Mouse (Mus musculus) heart, embryonic 14.5 days (tissue): ENCODE data around the gene Lpcat2. TPM values are rescaled to one million over a fixed set of nuclear protein-coding genes. Genes with fewer than 3 reads are reported as not detected.
A peak's percentile ranks its signal among the peaks of the same experiment; 100 is the strongest.

Experiments used
- ATAC-seq: fragments of 200-750 bp; cut with Nextera tagmentation; 2 replicates; pipeline ENCODE4 v1.8.0; 2017; ENCODE audit warnings: low read depth, moderate TSS enrichment; ENCODE audit not compliant: insufficient number of reproducible peaks, insufficient read depth, low FRiP score
- H3K27ac ChIP-seq, 2 experiments: fragments of 200-500 bp in 1 of 2; fragments of 300-500 bp in 1 of 2; sonication (generic) in 1 of 2; replicated peaks in 1 of 2; 2 replicates each; pipeline ENCODE4 v1.5.1; 2012 to 2014; ENCODE audit warnings: low read depth in 2 of 2, low read length in 2 of 2, control low read depth in 1 of 2, mild to moderate bottlenecking in 1 of 2, mixed read lengths in 1 of 2; ENCODE audit not compliant: control insufficient read depth in 1 of 2, insufficient read depth in 1 of 2
- H3K27me3 ChIP-seq: fragments of 300-500 bp; sonication (generic); 2 replicates; pipeline ENCODE4 v1.6.1; 2014; ENCODE audit warnings: mild to moderate bottlenecking, low read length, control low read depth; ENCODE audit not compliant: control insufficient read depth, insufficient read depth
- H3K36me3 ChIP-seq: fragments of 300-500 bp; sonication (generic); 2 replicates; pipeline ENCODE4 v1.6.1; 2014; ENCODE audit warnings: mild to moderate bottlenecking, control low read depth, low read length, mixed read lengths; ENCODE audit not compliant: control insufficient read depth, insufficient read depth
- H3K4me1 ChIP-seq, 2 experiments: fragments of 200-500 bp in 1 of 2; fragments of 300-500 bp in 1 of 2; sonication (generic) in 1 of 2; 2 replicates each; pipeline ENCODE4 v1.6.1; 2012 to 2014; ENCODE audit warnings: low read length in 2 of 2, control low read depth in 1 of 2, mixed read lengths in 1 of 2; ENCODE audit not compliant: control insufficient read depth in 2 of 2, insufficient read depth in 2 of 2
- H3K4me2 ChIP-seq: fragments of 300-500 bp; sonication (generic); 2 replicates; pipeline ENCODE4 v1.6.1; 2014; ENCODE audit warnings: mild to moderate bottlenecking, low read length
- H3K4me3 ChIP-seq, 2 experiments: fragments of 200-500 bp in 1 of 2; fragments of 300-500 bp in 1 of 2; sonication (generic) in 1 of 2; 2 replicates each; pipeline ENCODE4 v1.5.1; 2012 to 2014; ENCODE audit warnings: low read length in 2 of 2, mild to moderate bottlenecking in 2 of 2, control low read depth in 1 of 2, low read depth in 1 of 2, moderate library complexity in 1 of 2; ENCODE audit not compliant: control insufficient read depth in 1 of 2, insufficient read depth in 1 of 2
- H3K9ac ChIP-seq: fragments of 300-500 bp; sonication (generic); 2 replicates; pipeline ENCODE4 v1.6.1; 2014; ENCODE audit warnings: mild to moderate bottlenecking, low read length
- H3K9me3 ChIP-seq: fragments of 300-500 bp; sonication (generic); 2 replicates; pipeline ENCODE4 v1.6.1; 2016; ENCODE audit warnings: low read length, control low read depth; ENCODE audit not compliant: control insufficient read depth
- WGBS: fragments of 180-500 bp; shearing (Covaris S2); extraction: QIAGEN DNeasy Blood & Tissue Kit; methylation state at CpG from one replicate; pipeline ENCODE4 v1.1.7; 2014; 5-methylcytosine and 5-hydroxymethylcytosine counted together
- microRNA-seq: library from miRNA; unstranded; fragments of <30 nt; microRNA quantifications from one replicate; pipeline ENCODE4, GENCODE M21; 2016
- polyA plus RNA-seq: library from polyadenylated mRNA; unstranded; fragments of >200 nt; fragmentation: Nextera tagmentation; extraction: Ambion mirVana; gene quantifications from 2 replicates; pipeline ENCODE4 v1.2.1, GENCODE M21; 2014

Gene Lpcat2
- polyA plus RNA-seq, 1 experiment from 2014 or later: 5.0 TPM

DNA sequence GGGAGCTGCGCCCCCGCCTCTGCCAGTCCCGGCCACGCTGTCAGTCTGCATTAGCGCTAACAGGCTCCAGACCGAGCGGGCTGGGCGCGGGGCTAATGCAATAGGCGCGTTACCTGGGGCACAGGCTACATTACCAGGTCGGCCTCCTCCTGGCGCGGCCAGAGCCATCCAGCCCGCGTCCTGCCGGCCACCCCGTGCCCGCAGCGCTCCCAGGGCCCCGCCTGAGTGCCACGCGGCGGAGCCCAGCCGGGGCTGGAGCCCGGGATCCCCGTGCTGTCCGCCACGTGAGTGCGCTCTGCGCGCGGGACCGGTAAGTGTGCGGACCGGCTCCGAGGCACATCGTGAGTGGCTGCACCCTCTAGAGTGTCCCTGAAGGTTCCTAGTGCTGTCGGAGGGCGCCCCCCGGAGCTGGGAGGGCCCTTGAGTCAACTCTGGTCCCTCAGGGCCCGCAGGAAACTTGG is 105.3 kb downstream of the Lpcat2 start:
- no peaks in the 10 kb centered on the region for H3K9me3 ChIP-seq
- peak overlapping the region; percentile 56; the same call in 1 of the 2 replicates for H3K9ac ChIP-seq
- H3K36me3 ChIP-seq: no peaks in the 10 kb centered on the region
- H3K4me2 ChIP-seq: peak overlapping the region; percentile 78
- H3K27ac ChIP-seq: no peak overlapping the region
- peaks cover 56% of the 10 kb centered on the region for H3K27me3 ChIP-seq
- no peak; the same call in 1 of the 2 replicates for ATAC-seq
- peak overlapping the region; percentile 41 to 43 for H3K4me3 ChIP-seq
- peaks cover 0 to 7% of the 10 kb centered on the region in 2 experiments; a peak in 3 of 4 replicates for H3K4me1 ChIP-seq
- WGBS: under 1% methylated on average over 38 of the region's 42 CpGs

DNA sequence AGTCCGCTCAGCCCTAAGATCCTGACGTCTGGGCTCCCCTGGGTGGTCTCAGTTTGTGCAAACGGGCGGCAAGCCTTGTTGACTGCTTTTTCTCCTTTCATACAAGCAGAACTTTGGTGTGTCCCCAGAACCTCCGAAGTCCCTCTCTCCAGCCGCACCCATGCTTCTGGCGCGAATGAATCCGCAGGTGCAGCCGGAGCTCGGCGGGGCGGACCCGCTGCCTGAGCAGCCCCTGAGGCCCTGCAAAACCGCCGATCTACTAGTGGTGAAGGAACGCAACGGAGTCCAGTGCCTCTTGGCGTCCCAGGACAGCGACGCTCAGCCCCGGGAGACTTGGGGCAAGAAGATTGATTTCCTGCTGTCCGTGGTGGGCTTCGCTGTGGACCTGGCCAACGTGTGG is 105.9 kb downstream of the Lpcat2 start:
- H3K27ac ChIP-seq: no peak overlapping the region
- H3K4me2 ChIP-seq: peak overlapping the region; percentile 78
- no peak for ATAC-seq
- H3K9ac ChIP-seq: no peak overlapping the region
- H3K4me3 ChIP-seq: peak overlapping the region in 1 of 2 experiments; percentile 43; a peak in 2 of 4 replicates
- no peaks in the 10 kb centered on the region for H3K9me3 ChIP-seq
- 2% methylated on average over 25 of the region's 25 CpGs for WGBS
- no peaks in the 10 kb centered on the region for H3K36me3 ChIP-seq
- peaks cover 56% of the 10 kb centered on the region for H3K27me3 ChIP-seq
- peaks cover 0 to 7% of the 10 kb centered on the region in 2 experiments; a peak in 3 of 4 replicates for H3K4me1 ChIP-seq

DNA sequence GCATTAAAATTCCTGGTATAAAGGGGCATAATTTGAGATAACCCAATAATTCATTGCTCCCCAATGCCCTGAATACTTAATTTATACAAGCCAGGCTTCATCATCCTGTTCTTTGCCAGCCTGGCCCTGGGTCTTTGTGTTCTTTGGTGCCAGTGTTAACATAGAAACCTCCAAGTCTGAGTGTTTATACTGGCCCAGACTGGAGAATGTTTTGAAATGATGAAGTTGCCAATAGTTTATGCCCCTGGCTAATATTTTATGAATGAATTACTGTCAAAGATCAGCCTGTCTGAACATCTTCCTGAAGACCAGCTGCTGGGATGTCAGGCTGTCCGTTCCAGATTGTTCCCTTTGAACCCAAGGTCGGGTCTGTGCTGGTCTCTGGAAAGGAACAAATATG is 109.4 kb downstream of the Lpcat2 start:
- no peaks in the 10 kb centered on the region for H3K9me3 ChIP-seq
- H3K4me1 ChIP-seq: peaks cover 0 to 7% of the 10 kb centered on the region in 2 experiments; a peak in 3 of 4 replicates
- peaks cover 41% of the 10 kb centered on the region for H3K27me3 ChIP-seq
- H3K9ac ChIP-seq: no peak overlapping the region
- no peak overlapping the region for H3K27ac ChIP-seq
- no peak overlapping the region for H3K4me3 ChIP-seq
- WGBS: 67% methylated on average over 2 of the region's 2 CpGs
- no peak for ATAC-seq
- H3K4me2 ChIP-seq: no peak overlapping the region
- no peaks in the 10 kb centered on the region for H3K36me3 ChIP-seq

Small RNA genes within 50 kb of the gene (microRNA-seq; reads per million reads assigned to microRNA genes)
- not detected for gene Gm22151

Other genes starting within 250 kb of the Lpcat2 start
- gene Irx6, start 181.1 kb upstream of the Lpcat2 start, polyA plus RNA-seq: 1.9 and 2.4 TPM in 2 replicates
- gene Mmp2, start 28.0 kb upstream of the Lpcat2 start, polyA plus RNA-seq: 123 and 131 TPM in 2 replicates
- 0.20 and 0.67 TPM in 2 replicates for gene Capns2, start 46.1 kb downstream of the Lpcat2 start, polyA plus RNA-seq
- not detected in 2 replicates for gene Slc6a2, start 104.7 kb downstream of the Lpcat2 start, polyA plus RNA-seq
- gene Ces1a, start 192.9 kb downstream of the Lpcat2 start, polyA plus RNA-seq: not detected in 2 replicates
- not detected in 2 replicates for gene Ces1b, start 224.7 kb downstream of the Lpcat2 start, polyA plus RNA-seq